Mouse (Mus musculus) kidney, postnatal 0 days (tissue): ENCODE data around the gene Cadm2. TPM values are rescaled to one million over a fixed set of nuclear protein-coding genes. Genes with fewer than 3 reads are reported as not detected.

Experiments used
- ATAC-seq: fragments of 200-750 bp; cut with Nextera tagmentation; replicated peaks from 2 replicates; pipeline ENCODE4 v1.8.0; 2017; ENCODE audit warnings: low read depth, moderate number of reproducible peaks, moderate TSS enrichment, moderate library complexity; ENCODE audit not compliant: low FRiP score
- DNase-seq: peaks from one replicate; pipeline ENCODE4 v3.0.0-alpha.2; 2016; ENCODE audit warnings: low spot score
- H3K27ac ChIP-seq: fragments of 300-500 bp; sonication (generic); 2 replicates; pipeline ENCODE4 v1.5.1; 2014; ENCODE audit warnings: mild to moderate bottlenecking
- H3K27me3 ChIP-seq: fragments of 300-500 bp; sonication (generic); 2 replicates; pipeline ENCODE4 v1.6.1; 2014; ENCODE audit warnings: low read length, mixed read lengths; ENCODE audit not compliant: insufficient read depth
- H3K36me3 ChIP-seq: fragments of 300-500 bp; sonication (generic); 2 replicates; pipeline ENCODE4 v1.6.1; 2014; ENCODE audit warnings: low read length, mixed read lengths; ENCODE audit not compliant: insufficient read depth
- H3K4me1 ChIP-seq: fragments of 300-500 bp; sonication (generic); replicated peaks from 2 replicates; pipeline ENCODE4 v1.6.1; 2014; ENCODE audit warnings: antibody characterized with exemption, low read length, mixed read lengths; ENCODE audit not compliant: insufficient read depth
- H3K4me2 ChIP-seq: fragments of 300-500 bp; sonication (generic); 2 replicates; pipeline ENCODE4 v1.6.1; 2014; ENCODE audit warnings: mild to moderate bottlenecking, low read length, moderate library complexity, mixed read lengths
- H3K4me3 ChIP-seq: fragments of 300-500 bp; sonication (generic); replicated peaks from 2 replicates; pipeline ENCODE4 v1.5.1; 2014; ENCODE audit warnings: low read depth, low read length
- H3K9ac ChIP-seq: fragments of 300-500 bp; sonication (generic); 2 replicates; pipeline ENCODE4 v1.6.1; 2014; ENCODE audit warnings: low read depth, low read length
- H3K9me3 ChIP-seq: fragments of 300-500 bp; sonication (generic); replicated peaks from 2 replicates; pipeline ENCODE4 v1.6.1; 2016; ENCODE audit warnings: low read length, inconsistent platforms, mixed read lengths
- CTCF ChIP-seq: IDR thresholded peaks from 2 replicates; pipeline ENCODE4 v1.5.1; 2016; ENCODE audit warnings: antibody characterized with exemption, low read depth, mild to moderate bottlenecking, moderate library complexity
- WGBS: fragments of 180-500 bp; shearing (Covaris S2); extraction: QIAGEN DNeasy Blood & Tissue Kit; methylation state at CpG from one replicate; pipeline ENCODE4 v1.1.7; 2014; 5-methylcytosine and 5-hydroxymethylcytosine counted together
- polyA plus RNA-seq: library from polyadenylated mRNA; unstranded; fragments of >200 nt; fragmentation: Nextera tagmentation; extraction: Ambion mirVana; gene quantifications from 2 replicates; pipeline ENCODE4 v1.2.1, GENCODE M21; 2015

Gene Cadm2
- polyA plus RNA-seq, 1 experiment from 2014 or later: 0.11 TPM

GRCm38 (mm10) chr16:66677241-66677640, 943.5 kb downstream of the Cadm2 start:
- Histone ChIP-seq H3K9ac (no peak overlapping the region), H3K36me3 (no peaks in the 10 kb centered on the region), H3K27ac (no peak overlapping the region), H3K9me3 (no peaks in the 10 kb centered on the region), H3K4me3 (no peak overlapping the region), H3K27me3 (no peaks in the 10 kb centered on the region), H3K4me2 (no peak overlapping the region), H3K4me1 (no peaks in the 10 kb centered on the region)
- ATAC-seq: no peak
- DNase-seq: no peak
- TF ChIP-seq CTCF: no peak

GRCm38 (mm10) chr16:66651013-66651362, 969.7 kb downstream of the Cadm2 start:
- Histone ChIP-seq H3K4me3 (no peak overlapping the region), H3K9ac (no peak overlapping the region), H3K9me3 (no peaks in the 10 kb centered on the region), H3K27ac (no peak overlapping the region), H3K36me3 (no peaks in the 10 kb centered on the region), H3K4me2 (no peak overlapping the region), H3K4me1 (no peaks in the 10 kb centered on the region), H3K27me3 (no peaks in the 10 kb centered on the region)
- TF ChIP-seq CTCF: no peak
- no peak for DNase-seq
- WGBS: 87% methylated on average over 1 of the region's 1 CpGs
- ATAC-seq: no peak

- 84% methylated on average over 11 of the region's 11 CpGs for WGBS
- H3K4me3 ChIP-seq: no peak overlapping the region
- H3K4me2 ChIP-seq: no peak overlapping the region
- ATAC-seq (no peak), DNase-seq (no peak)
- H3K9me3 ChIP-seq: no peaks in the 10 kb centered on the region
- H3K36me3 ChIP-seq: no peaks in the 10 kb centered on the region
- H3K27me3 ChIP-seq: no peaks in the 10 kb centered on the region
- H3K9ac ChIP-seq: no peak overlapping the region
- no peak overlapping the region for H3K27ac ChIP-seq
- H3K4me1 ChIP-seq: no peaks in the 10 kb centered on the region
- TF ChIP-seq CTCF: no peak
Measured at GRCm38 (mm10) chr16:66650348-66651012, 970.2 kb downstream of the Cadm2 start.

GRCm38 (mm10) chr16:66647798-66648197, 972.9 kb downstream of the Cadm2 start:
- no peak for ATAC-seq
- WGBS: 86% methylated on average over 4 of the region's 4 CpGs
- no peak for TF ChIP-seq CTCF
- H3K9me3 ChIP-seq: no peaks in the 10 kb centered on the region
- no peak overlapping the region for H3K4me3 ChIP-seq
- no peak for DNase-seq
- H3K27me3 ChIP-seq: no peaks in the 10 kb centered on the region
- H3K4me1 ChIP-seq: no peaks in the 10 kb centered on the region
- no peak overlapping the region for H3K9ac ChIP-seq
- H3K4me2 ChIP-seq: no peak overlapping the region
- no peaks in the 10 kb centered on the region for H3K36me3 ChIP-seq
- no peak overlapping the region for H3K27ac ChIP-seq

GRCm38 (mm10) chr16:66643606-66644005, 977.1 kb downstream of the Cadm2 start:
- Histone ChIP-seq H3K9me3 (no peaks in the 10 kb centered on the region), H3K27me3 (no peaks in the 10 kb centered on the region), H3K9ac (no peak overlapping the region), H3K4me1 (no peaks in the 10 kb centered on the region), H3K4me2 (no peak overlapping the region), H3K36me3 (no peaks in the 10 kb centered on the region), H3K27ac (no peak overlapping the region), H3K4me3 (no peak overlapping the region)
- 59% methylated on average over 4 of the region's 4 CpGs for WGBS
- ATAC-seq (no peak), DNase-seq (no peak)
- no peak for TF ChIP-seq CTCF

GRCm38 (mm10) chr16:66627527-66627926, 993.2 kb downstream of the Cadm2 start:
- Histone ChIP-seq H3K27ac (no peak overlapping the region), H3K4me3 (no peak overlapping the region), H3K4me2 (no peak overlapping the region), H3K36me3 (no peaks in the 10 kb centered on the region), H3K9ac (no peak overlapping the region), H3K4me1 (no peaks in the 10 kb centered on the region), H3K9me3 (no peaks in the 10 kb centered on the region), H3K27me3 (no peaks in the 10 kb centered on the region)
- TF ChIP-seq CTCF: no peak
- no peak for DNase-seq
- no peak for ATAC-seq

- Histone ChIP-seq H3K4me3 (no peak overlapping the region), H3K27ac (no peak overlapping the region), H3K27me3 (no peaks in the 10 kb centered on the region), H3K4me2 (no peak overlapping the region), H3K9me3 (no peaks in the 10 kb centered on the region), H3K4me1 (no peaks in the 10 kb centered on the region), H3K36me3 (no peaks in the 10 kb centered on the region), H3K9ac (no peak overlapping the region)
- WGBS: 30% methylated on average over 1 of the region's 1 CpGs
- TF ChIP-seq CTCF: no peak
- no peak for ATAC-seq
- no peak for DNase-seq
Measured at GRCm38 (mm10) chr16:66622423-66622822, 998.3 kb downstream of the Cadm2 start.
